ENCODE assay signal across 20 mouse cellular contexts in the genomic region with DNA sequence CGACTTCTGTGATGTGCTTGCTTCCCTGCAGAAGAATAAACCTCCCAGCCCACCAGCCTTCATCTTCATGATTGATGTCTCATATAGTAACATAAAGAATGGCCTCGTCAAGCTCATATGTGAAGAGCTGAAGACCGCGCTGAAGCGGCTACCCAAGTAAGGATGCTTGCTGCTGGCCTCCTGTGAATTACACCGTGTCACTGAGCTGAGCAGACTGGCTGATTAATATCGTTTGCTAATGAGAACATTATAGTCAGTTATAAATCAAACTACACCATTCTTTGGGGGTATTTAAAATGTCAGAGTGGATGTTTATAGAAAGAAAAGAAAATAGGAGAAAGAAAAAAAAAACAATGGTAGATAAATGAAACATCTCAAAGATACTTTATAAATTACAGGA. TPM values are rescaled to one million over a fixed set of nuclear protein-coding genes. Genes with fewer than 3 reads are reported as not detected.
DNase-seq lines count a peak whose midpoint lies in the region; ATAC-seq and TF ChIP-seq lines count a peak whose summit lies in the region.
"Had no signal": no experiment of that assay in that cellular context is flagged by ENCODE, and none has a peak within 500 bp of the region (broad histone marks: within the 10 kb centered on the region; RNA-seq: fewer than 3 reads in every experiment).

No protein-coding gene starts in this region.

- TF ChIP-seq CTCF in lung, embryonic 14.5 days (IDR thresholded peaks at IDR 0.05; ENCODE audit: low read depth) = no peak
- TF ChIP-seq CTCF in lung, postnatal 0 days (IDR thresholded peaks at IDR 0.05) = no peak

- TF ChIP-seq EP300 in lung, postnatal 0 days (IDR thresholded peaks at IDR 0.05) = no peak

- 32% methylated on average over 7 of the region's 7 CpGs for WGBS in kidney, embryonic 14.5 days
- WGBS in lung, embryonic 14.5 days = 26% methylated on average over 7 of the region's 7 CpGs
- WGBS in lung, postnatal 0 days = 67% methylated on average over 7 of the region's 7 CpGs
- 42% methylated on average over 7 of the region's 7 CpGs for WGBS in intestine, embryonic 15.5 days
- 49% methylated on average over 7 of the region's 7 CpGs for WGBS in intestine, embryonic 16.5 days

- no peaks in the 10 kb centered on the region for H3K27me3 ChIP-seq in kidney, embryonic 14.5 days (ENCODE audit: control insufficient read depth, insufficient read depth, low read length)
- H3K27me3 ChIP-seq in lung, embryonic 14.5 days (ENCODE audit: insufficient read depth, low read length) = no peaks in the 10 kb centered on the region
- no peaks in the 10 kb centered on the region for H3K27me3 ChIP-seq in lung, postnatal 0 days (replicated peaks; ENCODE audit: insufficient read depth, low read length)
- H3K27me3 ChIP-seq in intestine, embryonic 15.5 days (replicated peaks) = no peaks in the 10 kb centered on the region
- no peaks in the 10 kb centered on the region for H3K27me3 ChIP-seq in intestine, embryonic 16.5 days (replicated peaks; ENCODE audit: control insufficient read depth, insufficient read depth, low read length)
- H3K27me3 ChIP-seq: embryonic facial prominence, embryonic 15.5 days; hindbrain, embryonic 13.5 days had no signal

- no peak overlapping the region for H3K9ac ChIP-seq in kidney, embryonic 14.5 days (ENCODE audit: low read depth, low read length)
- no peak overlapping the region for H3K9ac ChIP-seq in lung, embryonic 14.5 days
- H3K9ac ChIP-seq in lung, postnatal 0 days (replicated peaks; ENCODE audit: low read depth) = no peak overlapping the region
- H3K9ac ChIP-seq in intestine, embryonic 15.5 days = no peak overlapping the region
- no peak overlapping the region for H3K9ac ChIP-seq in intestine, embryonic 16.5 days (ENCODE audit: low read depth, low read length)
- H3K9ac ChIP-seq: embryonic facial prominence, embryonic 15.5 days; hindbrain, embryonic 13.5 days had no signal

- H3K4me1 ChIP-seq in kidney, embryonic 14.5 days (ENCODE audit: control insufficient read depth, insufficient read depth, low read length) = peaks cover 14% of the 10 kb centered on the region; the same call in 1 of the 2 replicates
- H3K4me1 ChIP-seq in lung, embryonic 14.5 days (ENCODE audit: insufficient read depth) = peaks cover 18% of the 10 kb centered on the region
- peaks cover 8% of the 10 kb centered on the region; the same call in 1 of the 2 replicates for H3K4me1 ChIP-seq in lung, postnatal 0 days (ENCODE audit: insufficient read depth, low read depth, low read length)
- H3K4me1 ChIP-seq in intestine, embryonic 15.5 days (replicated peaks) = peaks cover 25% of the 10 kb centered on the region
- peaks cover 27% of the 10 kb centered on the region for H3K4me1 ChIP-seq in intestine, embryonic 16.5 days (ENCODE audit: control insufficient read depth, insufficient read depth, low read length)
- H3K4me1 ChIP-seq: forebrain, embryonic 10.5 days had no signal

- H3K4me3 ChIP-seq in kidney, embryonic 14.5 days (ENCODE audit: low read length) = no peak overlapping the region
- H3K4me3 ChIP-seq in lung, embryonic 14.5 days (ENCODE audit: low read depth, low read length) = no peak overlapping the region
- H3K4me3 ChIP-seq in lung, postnatal 0 days (ENCODE audit: low read depth, low read length) = no peak overlapping the region
- H3K4me3 ChIP-seq in intestine, embryonic 15.5 days (replicated peaks) = no peak overlapping the region
- no peak overlapping the region for H3K4me3 ChIP-seq in intestine, embryonic 16.5 days (ENCODE audit: low read length)
- H3K4me3 ChIP-seq: embryonic facial prominence, embryonic 15.5 days; erythroblast, embryonic 14.5 days; forebrain, embryonic 10.5 days; gastrocnemius, adult 2 months; hindbrain, embryonic 13.5 days had no signal

- H3K27ac ChIP-seq in kidney, embryonic 14.5 days (ENCODE audit: low read depth, low read length) = no peak overlapping the region
- H3K27ac ChIP-seq in lung, embryonic 14.5 days (ENCODE audit: low read depth) = no peak overlapping the region
- no peak overlapping the region for H3K27ac ChIP-seq in lung, postnatal 0 days (ENCODE audit: low read length)
- peak overlapping the region; percentile 74 for H3K27ac ChIP-seq in intestine, embryonic 15.5 days
- H3K27ac ChIP-seq in intestine, embryonic 16.5 days (ENCODE audit: low read length) = peak overlapping the region; percentile 62
- H3K27ac ChIP-seq: embryonic facial prominence, embryonic 15.5 days; forebrain, embryonic 10.5 days; gastrocnemius, adult 2 months; hindbrain, embryonic 13.5 days had no signal

- no peak overlapping the region for H3K4me2 ChIP-seq in kidney, embryonic 14.5 days (replicated peaks; ENCODE audit: low read depth, low read length)
- no peak overlapping the region for H3K4me2 ChIP-seq in lung, embryonic 14.5 days
- H3K4me2 ChIP-seq in lung, postnatal 0 days (replicated peaks; ENCODE audit: low read depth, low read length) = no peak overlapping the region
- H3K4me2 ChIP-seq in intestine, embryonic 15.5 days (replicated peaks) = no peak overlapping the region
- H3K4me2 ChIP-seq in intestine, embryonic 16.5 days (ENCODE audit: low read depth, low read length) = no peak overlapping the region
- H3K4me2 ChIP-seq: embryonic facial prominence, embryonic 15.5 days; hindbrain, embryonic 13.5 days had no signal

- peak; percentile 81 for ATAC-seq in kidney, embryonic 14.5 days (ENCODE audit: low FRiP score, low TSS enrichment)
- ATAC-seq in lung, embryonic 14.5 days (ENCODE audit: insufficient read depth) = no peak
- no peak for ATAC-seq in lung, postnatal 0 days
- no peak for ATAC-seq in intestine, embryonic 15.5 days
- no peak for ATAC-seq in intestine, embryonic 16.5 days
- ATAC-seq: forebrain, embryonic 14.5 days had no signal

- DNase-seq in kidney, postnatal 25 days = no peak
- peak; percentile 34 for DNase-seq in lung, embryonic 14.5 days
- no peak for DNase-seq in lung, postnatal 0 days (ENCODE audit: low spot score)
- no peak for DNase-seq in MN1 (ENCODE audit: low spot score)
- DNase-seq: adrenal gland, adult 8-10 months; cerebellum, adult 11 months; cerebellum, adult 8-10 months; cerebellum, postnatal 14 days; embryo, embryonic 11 days; gastrocnemius, adult 2 months; gastrocnemius, postnatal 25 days; heart, postnatal 14 days had no signal

- no peaks in the 10 kb centered on the region for H3K9me3 ChIP-seq in kidney, embryonic 14.5 days (ENCODE audit: control insufficient read depth, low read length)
- no peaks in the 10 kb centered on the region for H3K9me3 ChIP-seq in lung, embryonic 14.5 days (ENCODE audit: low read depth, low read length)
- H3K9me3 ChIP-seq in lung, postnatal 0 days (ENCODE audit: low read length) = no peaks in the 10 kb centered on the region
- H3K9me3 ChIP-seq in intestine, embryonic 15.5 days = no peaks in the 10 kb centered on the region
- H3K9me3 ChIP-seq in intestine, embryonic 16.5 days (ENCODE audit: control insufficient read depth, low read length) = no peaks in the 10 kb centered on the region
- H3K9me3 ChIP-seq: embryonic facial prominence, embryonic 15.5 days; forebrain, embryonic 10.5 days; hindbrain, embryonic 13.5 days had no signal

- H3K36me3 ChIP-seq in kidney, embryonic 14.5 days (ENCODE audit: control insufficient read depth, insufficient read depth, low read length) = peaks cover 3% of the 10 kb centered on the region; the same call in 1 of the 2 replicates
- H3K36me3 ChIP-seq in lung, embryonic 14.5 days (ENCODE audit: insufficient read depth) = peaks cover 11% of the 10 kb centered on the region; the same call in 1 of the 2 replicates
- no peaks in the 10 kb centered on the region for H3K36me3 ChIP-seq in lung, postnatal 0 days (ENCODE audit: insufficient read depth, low read length)
- no peaks in the 10 kb centered on the region for H3K36me3 ChIP-seq in intestine, embryonic 15.5 days
- H3K36me3 ChIP-seq in intestine, embryonic 16.5 days (ENCODE audit: control insufficient read depth, insufficient read depth, low read length) = peaks cover 7% of the 10 kb centered on the region; the same call in 1 of the 2 replicates
- H3K36me3 ChIP-seq: forebrain, embryonic 10.5 days; hindbrain, embryonic 13.5 days had no signal

RNA-seq across cellular contexts. Expression of gene Mettl14, which starts 49.5 kb away (rescaled TPM):
- 17.3 and 23.9 TPM in 2 replicates for polyA plus RNA-seq in kidney, embryonic 14.5 days (2014; fragmentation: Nextera tagmentation; extraction: Ambion mirVana)
- 20.1 and 21.0 TPM in 2 replicates for polyA plus RNA-seq in lung, embryonic 14.5 days (2014; fragmentation: Nextera tagmentation; extraction: Ambion mirVana)
- polyA plus RNA-seq in lung, postnatal 0 days (2015; fragmentation: Nextera tagmentation; extraction: Ambion mirVana) = 11.5 and 12.4 TPM in 2 replicates
- 26.0 and 27.0 TPM in 2 replicates for polyA plus RNA-seq in intestine, embryonic 15.5 days (2015; fragmentation: Nextera tagmentation; extraction: Ambion mirVana)
- polyA plus RNA-seq in intestine, embryonic 16.5 days (2015; fragmentation: Nextera tagmentation; extraction: Ambion mirVana) = 23.2 and 24.9 TPM in 2 replicates

Comparison
In these comparisons a context has a peak if more than half of its experiments do, and no peak if none do; other contexts are left out.
1. H3K27ac ChIP-seq: peak in intestine, embryonic 15.5 days (single experiment) and intestine, embryonic 16.5 days (single experiment); none in kidney, embryonic 14.5 days (single experiment), lung, embryonic 14.5 days (single experiment) and lung, postnatal 0 days (single experiment).